In the genomic region with DNA sequence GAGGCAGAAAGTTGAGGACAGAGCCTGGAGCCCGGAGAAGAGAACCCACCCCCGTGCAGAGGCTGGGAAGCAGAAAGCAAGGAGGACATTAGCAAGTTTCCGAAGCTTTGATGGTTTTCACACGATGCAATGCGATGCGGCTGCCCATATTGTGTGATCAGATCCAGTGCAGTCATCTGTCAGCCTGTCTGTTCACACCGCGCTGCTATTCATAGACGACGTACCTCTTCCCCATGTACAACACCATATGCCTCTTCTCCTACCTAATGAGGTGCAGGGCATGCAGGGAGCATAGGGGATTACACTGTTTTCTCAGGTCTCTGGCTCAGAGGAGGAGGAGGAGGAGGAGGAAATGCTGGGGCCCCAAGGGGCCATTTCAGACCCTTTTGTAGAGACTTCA, we compare ENCODE assay signal across 28 mouse cellular contexts. TPM values are rescaled to one million over a fixed set of nuclear protein-coding genes. Genes with fewer than 3 reads are reported as not detected.
DNase-seq lines count a peak whose midpoint lies in the region; ATAC-seq and TF ChIP-seq lines count a peak whose summit lies in the region.
"Had no signal": no experiment of that assay in that cellular context is flagged by ENCODE, and none has a peak within 500 bp of the region (broad histone marks: within the 10 kb centered on the region; RNA-seq: fewer than 3 reads in every experiment).

No protein-coding gene starts in this region.

- H3K9ac ChIP-seq in hindbrain, postnatal 0 days (replicated peaks; ENCODE audit: low read length) = no peak overlapping the region
- no peak overlapping the region for H3K9ac ChIP-seq in hindbrain, embryonic 13.5 days
- H3K9ac ChIP-seq in forebrain, embryonic 13.5 days = no peak overlapping the region
- H3K9ac ChIP-seq in forebrain, postnatal 0 days = no peak overlapping the region
- no peak overlapping the region for H3K9ac ChIP-seq in liver, postnatal 0 days (replicated peaks)
- H3K9ac ChIP-seq: embryonic facial prominence, embryonic 12.5 days; heart, embryonic 12.5 days; hindbrain, embryonic 15.5 days had no signal

- peak; percentile 17 for DNase-seq in heart, adult 11 months
- no peak for DNase-seq in heart, adult 9 months (ENCODE audit: low spot score in 2 of 2)
- DNase-seq in hindbrain, postnatal 0 days (ENCODE audit: low spot score) = no peak
- DNase-seq in forebrain, postnatal 0 days = peak; percentile 37
- no peak for DNase-seq in liver, postnatal 0 days
- no peak for DNase-seq in left cerebral cortex, adult 2 months (ENCODE audit: extremely low spot score in 1 of 2, low spot score in 2 of 2)
- DNase-seq: adrenal gland, adult 8-10 months; adrenal gland, postnatal 36 days; cerebellum, adult 11-12 months; cerebellum, adult 9-10 months; cerebellum, postnatal 25 days; gastrocnemius, postnatal 36 days; heart, adult 18-20 months; heart, postnatal 10 days; kidney, adult 11 months; kidney, adult 9 months had no signal

- WGBS in hindbrain, postnatal 0 days = 53% methylated on average over 10 of the region's 10 CpGs
- WGBS in hindbrain, embryonic 13.5 days = 55% methylated on average over 10 of the region's 10 CpGs
- 55% methylated on average over 10 of the region's 10 CpGs for WGBS in forebrain, embryonic 13.5 days
- 42% methylated on average over 10 of the region's 10 CpGs for WGBS in forebrain, postnatal 0 days
- WGBS in liver, postnatal 0 days (ENCODE audit: insufficient replicate concordance) = 76% methylated on average over 10 of the region's 10 CpGs

- no peaks in the 10 kb centered on the region for H3K27me3 ChIP-seq in hindbrain, postnatal 0 days (ENCODE audit: insufficient read depth, low read length)
- H3K27me3 ChIP-seq in hindbrain, embryonic 13.5 days = 0 out of 2 replicates have a peak, but pooled peaks cover 8% of the 10 kb centered on the region
- no peaks in the 10 kb centered on the region for H3K27me3 ChIP-seq in forebrain, embryonic 13.5 days
- no peaks in the 10 kb centered on the region for H3K27me3 ChIP-seq in forebrain, postnatal 0 days (ENCODE audit: insufficient read depth, low read length)
- no peaks in the 10 kb centered on the region for H3K27me3 ChIP-seq in liver, postnatal 0 days (ENCODE audit: insufficient read depth, low read length)
- H3K27me3 ChIP-seq: embryonic facial prominence, embryonic 12.5 days; hindbrain, embryonic 15.5 days; Patski had no signal

- intact Hi-C loops in left cerebral cortex, adult 2 months (cut with DNase I) = no loop called here

- peak; percentile 45; the same call in 1 of the 2 replicates for ATAC-seq in hindbrain, postnatal 0 days
- no peak for ATAC-seq in hindbrain, embryonic 13.5 days (ENCODE audit: low FRiP score)
- peak; percentile 83 for ATAC-seq in forebrain, embryonic 13.5 days
- ATAC-seq in forebrain, postnatal 0 days = peak; percentile 50; the same call in 1 of the 2 replicates
- ATAC-seq in liver, postnatal 0 days = no peak
- ATAC-seq: Patski had no signal

- H3K9me3 ChIP-seq in hindbrain, postnatal 0 days (ENCODE audit: low read length) = no peaks in the 10 kb centered on the region
- H3K9me3 ChIP-seq in hindbrain, embryonic 13.5 days = no peaks in the 10 kb centered on the region
- no peaks in the 10 kb centered on the region for H3K9me3 ChIP-seq in forebrain, embryonic 13.5 days (replicated peaks)
- no peaks in the 10 kb centered on the region for H3K9me3 ChIP-seq in forebrain, postnatal 0 days (ENCODE audit: low read length)
- H3K9me3 ChIP-seq in liver, postnatal 0 days (ENCODE audit: low read length) = no peaks in the 10 kb centered on the region
- H3K9me3 ChIP-seq: embryonic facial prominence, embryonic 12.5 days; heart, embryonic 12.5 days; hindbrain, embryonic 15.5 days had no signal

- no peak overlapping the region for H3K4me2 ChIP-seq in hindbrain, postnatal 0 days (ENCODE audit: low read depth, low read length)
- no peak overlapping the region for H3K4me2 ChIP-seq in hindbrain, embryonic 13.5 days
- H3K4me2 ChIP-seq in forebrain, embryonic 13.5 days = no peak overlapping the region
- H3K4me2 ChIP-seq in forebrain, postnatal 0 days (ENCODE audit: low read depth) = no peak overlapping the region
- no peak overlapping the region for H3K4me2 ChIP-seq in liver, postnatal 0 days (ENCODE audit: low read depth, low read length)
- H3K4me2 ChIP-seq: embryonic facial prominence, embryonic 12.5 days; heart, embryonic 12.5 days; hindbrain, embryonic 15.5 days had no signal

- no peaks in the 10 kb centered on the region for H3K36me3 ChIP-seq in hindbrain, postnatal 0 days (ENCODE audit: insufficient read depth, low read length)
- H3K36me3 ChIP-seq in hindbrain, embryonic 13.5 days = no peaks in the 10 kb centered on the region
- no peaks in the 10 kb centered on the region for H3K36me3 ChIP-seq in forebrain, embryonic 13.5 days (ENCODE audit: poor library complexity, severe bottlenecking)
- H3K36me3 ChIP-seq in forebrain, postnatal 0 days (ENCODE audit: insufficient read depth) = no peaks in the 10 kb centered on the region
- no peaks in the 10 kb centered on the region for H3K36me3 ChIP-seq in liver, postnatal 0 days (replicated peaks; ENCODE audit: insufficient read depth, low read length)
- H3K36me3 ChIP-seq: embryonic facial prominence, embryonic 12.5 days; heart, embryonic 12.5 days; hindbrain, embryonic 15.5 days had no signal

- H3K4me3 ChIP-seq in hindbrain, postnatal 0 days (ENCODE audit: low read length) = no peak overlapping the region
- no peak overlapping the region for H3K4me3 ChIP-seq in hindbrain, embryonic 13.5 days
- H3K4me3 ChIP-seq in forebrain, embryonic 13.5 days = no peak overlapping the region
- H3K4me3 ChIP-seq in forebrain, postnatal 0 days (ENCODE audit: low read depth, low read length) = no peak overlapping the region
- no peak overlapping the region for H3K4me3 ChIP-seq in liver, postnatal 0 days (ENCODE audit: low read depth, low read length)
- H3K4me3 ChIP-seq in left cerebral cortex, adult 2 months = no peak overlapping the region
- H3K4me3 ChIP-seq: embryonic facial prominence, embryonic 12.5 days; heart, embryonic 12.5 days; hindbrain, embryonic 15.5 days had no signal

- H3K27ac ChIP-seq in hindbrain, postnatal 0 days = no peak overlapping the region
- H3K27ac ChIP-seq in hindbrain, embryonic 13.5 days = no peak overlapping the region
- H3K27ac ChIP-seq in forebrain, embryonic 13.5 days = no peak overlapping the region
- no peak overlapping the region for H3K27ac ChIP-seq in forebrain, postnatal 0 days (ENCODE audit: low read depth, low read length)
- no peak overlapping the region for H3K27ac ChIP-seq in liver, postnatal 0 days (ENCODE audit: low read depth)
- no peak overlapping the region for H3K27ac ChIP-seq in left cerebral cortex, adult 2 months
- H3K27ac ChIP-seq: embryonic facial prominence, embryonic 12.5 days; hindbrain, embryonic 15.5 days had no signal

- no peak for TF ChIP-seq CTCF in hindbrain, postnatal 0 days (IDR thresholded peaks at IDR 0.05; ENCODE audit: low read depth)
- TF ChIP-seq CTCF in forebrain, postnatal 0 days (IDR thresholded peaks at IDR 0.05; ENCODE audit: low read depth) = no peak
- no peak for TF ChIP-seq CTCF in liver, postnatal 0 days (IDR thresholded peaks at IDR 0.05; ENCODE audit: low read depth)
- no peak for TF ChIP-seq CTCF in left cerebral cortex, adult 2 months (IDR thresholded peaks at IDR 0.05)

- no peak for TF ChIP-seq EP300 in liver, postnatal 0 days (IDR thresholded peaks at IDR 0.05; ENCODE audit: low read depth)

- no peaks in the 10 kb centered on the region for H3K4me1 ChIP-seq in hindbrain, postnatal 0 days (ENCODE audit: insufficient read depth, low read length)
- no peaks in the 10 kb centered on the region for H3K4me1 ChIP-seq in hindbrain, embryonic 13.5 days (replicated peaks)
- H3K4me1 ChIP-seq in forebrain, embryonic 13.5 days = 0 out of 2 replicates have a peak, but pooled peaks cover 7% of the 10 kb centered on the region
- H3K4me1 ChIP-seq in forebrain, postnatal 0 days (ENCODE audit: insufficient read depth) = no peaks in the 10 kb centered on the region
- H3K4me1 ChIP-seq in liver, postnatal 0 days (ENCODE audit: insufficient read depth) = no peaks in the 10 kb centered on the region
- H3K4me1 ChIP-seq: heart, embryonic 12.5 days; hindbrain, embryonic 15.5 days had no signal

RNA-seq across cellular contexts. Expression of gene Gm5089, which starts 14.1 kb away (rescaled TPM):
- 1.2 and 3.0 TPM in 2 replicates for total RNA-seq in hindbrain, postnatal 0 days (2014; rRNA removed)
- polyA plus RNA-seq in hindbrain, postnatal 0 days (2015; fragmentation: Nextera tagmentation; extraction: Ambion mirVana) = 0.56 and 0.82 TPM in 2 replicates
- polyA plus RNA-seq in hindbrain, embryonic 13.5 days (2015; fragmentation: Nextera tagmentation; extraction: Ambion mirVana) = 1.8 and 3.0 TPM in 2 replicates
- polyA plus RNA-seq in forebrain, embryonic 13.5 days (2015; fragmentation: Nextera tagmentation; extraction: Ambion mirVana) = 1.6 and 2.1 TPM in 2 replicates
- 0.33 and 0.38 TPM in 2 replicates for total RNA-seq in forebrain, postnatal 0 days (2014; rRNA removed)
- 0.12 TPM in 1 of 2 replicates, not detected in the other for polyA plus RNA-seq in forebrain, postnatal 0 days (2015; fragmentation: Nextera tagmentation; extraction: Ambion mirVana)
- polyA plus RNA-seq in liver, postnatal 0 days (2015; fragmentation: Nextera tagmentation; extraction: Ambion mirVana) = not detected in 2 replicates
- under 1 TPM; 0.28 to 0.34 TPM for total RNA-seq in left cerebral cortex, adult 2 months (2021)
- total RNA-seq: adrenal gland, adult 8-10 months; adrenal gland, postnatal 36 days; gastrocnemius, adult 8-10 months; gastrocnemius, postnatal 36 days; heart, adult 18-20 months; heart, postnatal 10 days; hematopoietic stem cell, adult 5-6 weeks; MEL had no signal
- polyA plus RNA-seq: C2C12; heart, embryonic 12.5 days; intestine, embryonic 14.5 days; Patski had no signal

RNA-seq across cellular contexts. Expression of gene Zic5, which starts 28.6 kb away (rescaled TPM):
- 46.2 and 51.3 TPM in 2 replicates for total RNA-seq in hindbrain, postnatal 0 days (2014; rRNA removed)
- 31.0 and 31.1 TPM in 2 replicates for polyA plus RNA-seq in hindbrain, postnatal 0 days (2015; fragmentation: Nextera tagmentation; extraction: Ambion mirVana)
- polyA plus RNA-seq in hindbrain, embryonic 13.5 days (2015; fragmentation: Nextera tagmentation; extraction: Ambion mirVana) = 10.9 and 13.9 TPM in 2 replicates
- polyA plus RNA-seq in forebrain, embryonic 13.5 days (2015; fragmentation: Nextera tagmentation; extraction: Ambion mirVana) = 17.3 and 19.5 TPM in 2 replicates
- 13.9 and 22.8 TPM in 2 replicates for total RNA-seq in forebrain, postnatal 0 days (2014; rRNA removed)
- 5.1 and 13.8 TPM in 2 replicates for polyA plus RNA-seq in forebrain, postnatal 0 days (2015; fragmentation: Nextera tagmentation; extraction: Ambion mirVana)
- polyA plus RNA-seq in liver, postnatal 0 days (2015; fragmentation: Nextera tagmentation; extraction: Ambion mirVana) = not detected in 2 replicates
- 1 to 10 TPM; 4.1 to 4.8 TPM for total RNA-seq in left cerebral cortex, adult 2 months (2021)
- total RNA-seq: adrenal gland, postnatal 36 days; gastrocnemius, adult 8-10 months; gastrocnemius, postnatal 36 days; heart, adult 18-20 months; heart, postnatal 10 days; hematopoietic stem cell, adult 5-6 weeks had no signal
- polyA plus RNA-seq: intestine, embryonic 14.5 days had no signal

RNA-seq across cellular contexts. Expression of gene Zic2, which starts 38.4 kb away (rescaled TPM):
- 234 TPM in 2 replicates for total RNA-seq in hindbrain, postnatal 0 days (2014; rRNA removed)
- polyA plus RNA-seq in hindbrain, postnatal 0 days (2015; fragmentation: Nextera tagmentation; extraction: Ambion mirVana) = 35.9 and 40.2 TPM in 2 replicates
- 9.3 and 13.7 TPM in 2 replicates for polyA plus RNA-seq in hindbrain, embryonic 13.5 days (2015; fragmentation: Nextera tagmentation; extraction: Ambion mirVana)
- polyA plus RNA-seq in forebrain, embryonic 13.5 days (2015; fragmentation: Nextera tagmentation; extraction: Ambion mirVana) = 10.1 and 12.0 TPM in 2 replicates
- total RNA-seq in forebrain, postnatal 0 days (2014; rRNA removed) = 44.9 and 105 TPM in 2 replicates
- 9.6 and 16.3 TPM in 2 replicates for polyA plus RNA-seq in forebrain, postnatal 0 days (2015; fragmentation: Nextera tagmentation; extraction: Ambion mirVana)
- polyA plus RNA-seq in liver, postnatal 0 days (2015; fragmentation: Nextera tagmentation; extraction: Ambion mirVana) = not detected in 2 replicates
- total RNA-seq in left cerebral cortex, adult 2 months (2021) = 10 to 100 TPM; 17.4 to 18.3 TPM
- total RNA-seq: gastrocnemius, adult 8-10 months; gastrocnemius, postnatal 36 days; heart, adult 18-20 months; heart, postnatal 10 days; hematopoietic stem cell, adult 5-6 weeks; MEL had no signal
- polyA plus RNA-seq: heart, embryonic 12.5 days; intestine, embryonic 14.5 days had no signal

RNA-seq across cellular contexts. Expression of gene Gm10837, which starts 53.5 kb away (rescaled TPM):
- total RNA-seq in hindbrain, postnatal 0 days (2014; rRNA removed) = 0.93 and 4.7 TPM in 2 replicates
- polyA plus RNA-seq in hindbrain, postnatal 0 days (2015; fragmentation: Nextera tagmentation; extraction: Ambion mirVana) = 1.2 and 1.4 TPM in 2 replicates
- 0.41 and 0.74 TPM in 2 replicates for polyA plus RNA-seq in hindbrain, embryonic 13.5 days (2015; fragmentation: Nextera tagmentation; extraction: Ambion mirVana)
- 0.48 and 0.56 TPM in 2 replicates for polyA plus RNA-seq in forebrain, embryonic 13.5 days (2015; fragmentation: Nextera tagmentation; extraction: Ambion mirVana)
- total RNA-seq in forebrain, postnatal 0 days (2014; rRNA removed) = 0.15 and 1.0 TPM in 2 replicates
- 0.23 TPM in 1 of 2 replicates, not detected in the other for polyA plus RNA-seq in forebrain, postnatal 0 days (2015; fragmentation: Nextera tagmentation; extraction: Ambion mirVana)
- not detected in 2 replicates for polyA plus RNA-seq in liver, postnatal 0 days (2015; fragmentation: Nextera tagmentation; extraction: Ambion mirVana)
- total RNA-seq in left cerebral cortex, adult 2 months (2021) = not detected
- total RNA-seq: adrenal gland, adult 8-10 months; adrenal gland, postnatal 36 days; gastrocnemius, adult 8-10 months; gastrocnemius, postnatal 36 days; heart, adult 18-20 months; heart, postnatal 10 days; hematopoietic stem cell, adult 5-6 weeks; MEL had no signal
- polyA plus RNA-seq: C2C12; cortical plate, adult 2 months; embryonic facial prominence, embryonic 12.5 days; heart, embryonic 12.5 days; intestine, embryonic 14.5 days; Patski had no signal

Comparison
In these comparisons a context has a peak if more than half of its experiments do, and no peak if none do; other contexts are left out.
1. DNase-seq: peak in heart, adult 11 months (single experiment) and forebrain, postnatal 0 days (single experiment); none in heart, adult 9 months (0 of 2), hindbrain, postnatal 0 days (single experiment), liver, postnatal 0 days (single experiment) and left cerebral cortex, adult 2 months (0 of 2).
2. ATAC-seq: peak in hindbrain, postnatal 0 days (single experiment), forebrain, embryonic 13.5 days (single experiment) and forebrain, postnatal 0 days (single experiment); none in hindbrain, embryonic 13.5 days (single experiment) and liver, postnatal 0 days (single experiment).
3. RNA of gene Zic2, which starts 38.4 kb away (polyA plus RNA-seq): 35.9 to 40.2 TPM in hindbrain, postnatal 0 days, 9.6 to 16.3 TPM in forebrain, postnatal 0 days, 9.3 to 13.7 TPM in hindbrain, embryonic 13.5 days and 10.1 to 12.0 TPM in forebrain, embryonic 13.5 days; not detected in liver, postnatal 0 days; every median in the first group is over 10 times any median in the second.